Mouse (Mus musculus) retina, postnatal 1 day (tissue): ENCODE data around the gene Tlr7.

Experiments used
- DNase-seq: peaks from one replicate; pipeline ENCODE4 v3.0.0-alpha.2; 2012

Tlr7 gene

GRCm38 (mm10) chrX:167276551-167276950 is 53.8 kb downstream of the Tlr7 start:
- DNase-seq, result no peak

GRCm38 (mm10) chrX:167264086-167264485 is 66.3 kb downstream of the Tlr7 start, which contains the start of gene Tlr8:
Gene Tlr8 (minus strand): TSS chrX:167264329.
- no peak for DNase-seq

GRCm38 (mm10) chrX:167263530-167263929 is 66.8 kb downstream of the Tlr7 start:
- DNase-seq, result no peak
